Mouse (Mus musculus) T-cell, adult 2 months (primary cell): ENCODE results near the gene Fam167b.

ENCODE experiments used
- DNase-seq: peaks from one replicate; pipeline ENCODE4 v3.0.0; 2022; ENCODE audit warnings: low spot score

The Fam167b gene

DNA sequence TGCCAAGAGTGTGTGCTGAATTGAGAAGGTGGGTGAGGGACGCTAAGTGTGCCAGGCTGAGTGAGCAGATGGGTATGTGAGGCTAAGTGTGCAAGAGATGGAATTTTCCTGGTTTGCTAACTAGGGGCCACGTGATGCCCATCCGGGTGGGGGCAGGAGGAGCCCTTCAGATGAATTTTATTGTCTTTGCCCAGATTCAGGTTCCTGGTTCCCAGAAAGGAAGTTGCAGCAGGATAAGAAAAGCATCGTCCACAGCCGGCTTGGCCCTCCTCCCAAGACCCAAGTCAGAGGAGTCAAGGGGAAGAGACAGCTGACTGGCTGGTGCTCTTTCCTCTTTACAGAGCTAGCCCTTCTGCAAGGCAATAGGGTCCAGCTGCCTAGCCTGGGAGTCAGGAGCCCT, at the start of gene Fam167b:
TSS of gene Fam167b (minus strand) at position 84 of the 400 bp plus-strand sequence.
- no peak for DNase-seq

DNA sequence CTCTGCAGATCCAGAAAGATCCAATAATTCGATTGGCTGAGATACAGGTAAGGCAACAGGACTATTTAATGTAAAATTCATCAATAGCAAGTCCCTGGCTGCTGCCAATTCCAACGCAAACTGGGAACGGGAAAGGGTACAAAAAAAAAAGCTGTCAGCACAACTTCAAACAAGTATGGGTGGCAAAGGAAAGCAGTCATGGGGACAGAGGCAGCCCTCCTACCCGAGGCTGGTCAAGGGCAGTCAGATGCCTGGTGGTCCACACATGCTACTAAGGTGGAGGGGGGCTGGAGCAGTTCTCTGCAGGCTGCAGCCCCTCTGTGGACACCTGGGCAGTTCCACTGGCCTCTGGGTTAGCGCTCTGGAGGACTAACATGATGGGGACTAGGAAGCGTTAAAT, 47.7 kb upstream of the Fam167b start:
- DNase-seq: no peak

DNA sequence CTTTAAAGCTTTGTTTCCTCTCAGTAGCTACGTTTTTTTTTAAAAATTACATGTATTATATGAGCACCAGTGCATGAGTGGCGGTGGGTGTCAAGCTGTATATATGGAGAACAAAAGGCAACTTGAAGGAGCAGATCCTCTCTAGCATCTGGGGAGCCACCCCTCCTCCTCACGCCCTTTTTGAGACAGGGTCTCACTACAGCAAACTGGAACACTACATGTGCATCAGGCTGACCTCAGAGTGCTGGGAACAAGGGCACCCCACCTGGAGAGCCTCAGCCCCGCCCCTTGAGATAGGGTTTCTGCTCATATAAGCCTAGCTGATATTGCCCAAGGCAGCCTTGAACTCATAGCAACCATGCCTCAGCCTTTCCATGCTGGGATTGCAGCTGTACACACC, 47.1 kb upstream of the Fam167b start:
- DNase-seq: no peak

DNA sequence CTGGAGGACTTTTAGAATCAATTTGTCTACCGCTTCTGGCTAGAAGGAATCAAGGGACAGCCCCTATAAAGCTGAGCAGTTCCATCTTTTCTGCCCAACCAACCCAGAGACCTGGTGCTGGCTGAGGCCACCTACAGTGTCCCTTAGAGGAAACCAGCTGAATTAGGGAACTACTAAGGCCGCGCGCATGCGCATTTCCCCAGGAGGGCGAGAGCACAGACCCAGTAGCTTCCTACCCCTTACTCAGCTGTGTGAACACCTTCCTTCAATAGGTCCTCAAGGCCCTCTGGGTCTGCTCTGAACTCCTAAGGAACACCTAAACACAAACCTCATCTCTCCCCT, 46.7 kb upstream of the Fam167b start:
- DNase-seq: peak; percentile 34

DNA sequence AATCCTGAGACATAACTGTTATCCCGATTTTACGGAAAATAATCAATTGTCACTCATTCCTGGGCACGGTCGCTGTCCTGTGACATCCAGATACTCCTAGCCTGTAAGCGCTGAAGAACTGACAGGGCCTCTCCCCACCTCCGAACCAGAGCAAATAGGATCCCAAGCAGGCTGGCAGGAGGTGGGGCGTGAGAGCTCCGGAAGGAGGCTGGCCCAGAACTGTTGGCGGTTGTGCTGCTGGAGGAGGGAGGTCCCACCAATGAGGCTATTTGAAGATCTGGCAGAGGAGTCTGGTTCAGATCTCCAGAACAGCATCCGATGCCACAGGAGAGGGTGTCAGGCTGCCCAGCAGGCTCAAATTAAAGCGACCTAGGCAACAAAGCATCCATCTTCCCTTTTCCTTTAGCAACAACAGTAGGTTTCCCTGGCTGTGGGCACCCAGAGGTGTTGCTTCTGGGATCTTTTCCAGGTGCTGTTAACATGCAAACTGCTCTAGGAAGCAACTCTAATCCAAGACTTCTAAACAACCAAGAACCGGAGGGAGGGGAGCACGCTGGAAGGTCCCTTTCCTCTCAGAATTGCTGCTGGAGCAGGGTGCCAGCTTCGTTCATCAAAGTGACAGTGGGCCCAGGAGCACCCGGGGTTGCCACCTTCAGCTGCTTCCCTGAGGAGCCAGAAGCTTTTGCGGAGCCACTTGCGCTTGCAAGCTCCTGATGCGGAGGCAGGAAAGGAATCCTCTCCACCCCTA, 46.1 kb upstream of the Fam167b start:
- peak; percentile 92 for DNase-seq

DNA sequence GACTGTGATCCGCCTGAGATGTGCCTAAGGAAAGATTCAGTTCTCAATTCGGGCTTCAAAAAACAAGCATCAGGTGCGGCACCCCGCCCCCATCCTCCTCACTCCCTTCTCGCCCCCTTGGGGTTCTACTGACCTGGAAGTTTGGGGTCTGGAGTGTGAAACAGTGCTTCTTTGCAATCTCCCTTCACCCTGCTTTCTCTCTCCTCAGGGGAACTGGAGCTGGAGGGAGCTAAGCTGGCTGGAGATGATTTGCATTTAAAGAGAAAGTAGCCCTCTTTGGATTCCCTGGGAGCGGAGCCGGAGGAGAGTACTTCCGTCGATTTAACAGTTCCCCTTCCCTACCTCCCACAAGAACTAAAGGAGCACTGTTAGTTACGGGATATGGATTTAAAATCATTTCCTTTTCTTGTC, 45.3 kb upstream of the Fam167b start, which contains the start of gene Ccdc28b:
TSS of gene Ccdc28b (minus strand) at position 267 of the 411 bp plus-strand sequence.
- no peak for DNase-seq

DNA sequence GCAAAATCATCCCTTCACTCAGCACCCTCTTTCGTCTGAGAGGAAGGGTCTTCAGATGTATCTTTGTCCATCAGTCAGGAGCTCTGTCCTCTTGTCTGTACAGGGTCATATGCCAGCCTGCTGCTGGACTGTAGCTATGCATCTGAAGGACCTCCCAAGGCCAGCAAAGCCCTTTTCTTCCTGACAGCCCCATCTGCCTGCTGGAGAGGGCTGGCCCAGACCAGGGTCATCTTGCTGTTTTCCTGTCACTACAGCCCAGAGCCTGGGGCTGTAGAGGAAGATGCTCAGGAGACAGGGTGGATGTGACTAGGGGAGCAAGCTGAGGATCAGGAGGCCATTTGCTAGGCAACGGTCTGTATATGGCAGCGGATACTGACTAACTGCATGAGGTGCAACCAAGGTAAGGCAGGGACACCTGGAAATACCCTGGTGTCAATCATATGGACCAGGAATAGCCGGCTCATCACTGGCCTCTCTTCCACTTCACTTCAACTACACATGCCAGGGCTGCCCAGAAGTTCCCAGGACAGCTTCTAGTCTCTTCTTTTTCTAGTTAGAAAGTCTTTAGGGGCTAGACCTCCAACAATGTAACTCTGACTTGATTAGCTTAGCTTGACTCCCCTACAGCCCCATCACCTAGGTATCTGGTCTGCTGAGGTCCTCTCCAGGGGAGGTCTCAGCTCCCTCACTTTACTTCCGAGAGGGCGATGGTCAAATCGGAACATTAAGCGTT, 44.6 kb upstream of the Fam167b start:
- DNase-seq: no peak

DNA sequence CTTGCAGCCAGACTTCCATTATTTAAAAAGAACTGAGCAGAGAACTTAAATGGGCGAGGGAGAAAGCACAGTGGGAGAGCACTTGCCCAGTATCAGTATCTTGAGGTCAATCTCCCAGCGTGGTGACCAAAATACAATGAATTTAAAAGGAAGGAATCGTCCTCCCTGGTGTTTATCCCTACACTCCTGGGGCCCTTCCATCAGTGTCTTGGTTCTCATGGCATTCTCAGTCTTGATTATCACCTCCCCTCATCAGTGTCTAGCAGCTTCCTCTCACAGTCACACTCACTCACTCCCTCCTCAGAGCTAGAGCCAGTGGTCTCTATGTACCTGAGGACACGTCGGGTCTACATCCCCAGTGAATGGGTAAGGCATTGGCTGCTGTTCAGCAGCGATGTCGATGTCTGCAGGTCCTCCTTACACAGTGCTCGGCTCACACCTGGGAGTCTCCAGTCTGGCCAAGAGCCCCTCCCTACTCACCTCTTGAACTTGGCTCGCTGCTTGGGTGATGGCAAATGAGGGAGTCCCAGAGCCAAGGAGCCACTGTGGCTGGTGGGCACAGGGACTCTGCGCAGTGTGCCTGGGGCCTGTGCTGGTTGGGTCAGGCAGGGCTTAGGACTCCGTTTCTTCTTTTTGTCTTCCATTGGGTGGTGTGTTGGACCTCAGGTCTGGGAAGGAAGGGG, 43.9 kb upstream of the Fam167b start:
- DNase-seq: no peak

DNA sequence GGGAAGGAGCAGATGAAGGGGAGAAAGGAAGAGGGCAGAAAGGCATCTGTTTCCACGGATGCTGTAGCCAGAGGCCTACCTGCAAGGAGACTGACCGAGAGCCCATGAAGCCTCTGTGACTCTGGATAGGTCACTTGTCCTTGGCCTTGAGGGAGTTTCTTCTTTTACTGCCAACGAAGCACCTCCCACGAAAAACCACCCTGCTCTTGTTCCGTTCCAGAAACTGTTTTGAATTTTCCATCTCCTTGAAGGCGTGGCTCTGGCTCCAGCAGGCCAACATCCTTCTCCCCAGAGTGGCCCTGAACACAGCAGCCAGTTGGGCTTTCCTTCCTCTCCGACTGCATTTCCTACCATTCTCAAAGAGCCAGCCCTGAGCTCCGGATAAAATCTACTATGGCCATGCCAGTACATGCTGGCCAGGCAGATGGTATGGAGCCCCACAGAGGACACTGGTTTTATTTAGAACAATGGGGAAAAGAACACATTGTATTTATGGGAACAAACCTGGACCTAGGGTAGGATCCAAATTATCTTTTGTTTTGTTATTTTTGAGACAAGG, 43.0 kb upstream of the Fam167b start:
- DNase-seq: no peak

DNA sequence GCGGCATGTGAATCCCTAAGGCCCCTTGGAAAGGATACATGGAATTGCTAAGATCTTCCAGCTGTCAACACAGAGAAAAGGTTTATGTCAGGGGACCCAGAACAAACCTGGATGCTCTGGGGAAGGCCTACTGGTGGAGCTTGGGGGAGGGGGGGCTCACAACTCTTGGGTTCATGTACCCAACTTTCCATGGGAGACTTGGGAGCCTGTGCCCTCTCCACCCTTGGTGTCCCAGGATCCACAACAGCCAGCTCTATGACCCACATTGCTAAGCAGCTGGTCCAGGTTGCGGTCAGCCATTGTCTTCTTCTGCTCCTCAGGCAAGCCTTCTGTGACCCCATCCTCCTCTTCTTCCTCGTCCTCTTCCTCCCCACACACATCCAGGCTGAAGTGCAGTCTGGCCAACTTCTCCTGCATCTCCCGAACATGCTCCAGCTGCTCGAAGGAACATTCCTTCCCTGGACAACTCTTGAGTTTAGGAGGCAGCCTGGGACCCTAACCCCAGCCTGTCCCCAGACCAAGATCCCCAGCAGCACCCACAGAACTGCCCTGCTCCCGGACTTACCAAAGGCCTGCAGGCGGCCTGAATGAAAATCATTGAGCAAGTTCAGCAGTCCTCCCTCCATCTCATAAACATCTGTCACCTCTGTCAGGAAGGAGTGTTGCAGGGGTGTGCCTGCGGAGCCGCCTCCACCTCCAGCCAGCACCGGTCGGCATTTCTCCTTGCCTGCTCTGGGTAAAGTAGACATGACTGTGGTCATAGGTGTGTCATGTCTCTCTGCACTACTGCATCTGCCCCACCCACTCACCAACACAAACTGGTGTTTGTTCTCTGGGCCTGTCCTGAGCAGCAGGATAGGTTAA, 42.3 kb upstream of the Fam167b start:
- no peak for DNase-seq

DNA sequence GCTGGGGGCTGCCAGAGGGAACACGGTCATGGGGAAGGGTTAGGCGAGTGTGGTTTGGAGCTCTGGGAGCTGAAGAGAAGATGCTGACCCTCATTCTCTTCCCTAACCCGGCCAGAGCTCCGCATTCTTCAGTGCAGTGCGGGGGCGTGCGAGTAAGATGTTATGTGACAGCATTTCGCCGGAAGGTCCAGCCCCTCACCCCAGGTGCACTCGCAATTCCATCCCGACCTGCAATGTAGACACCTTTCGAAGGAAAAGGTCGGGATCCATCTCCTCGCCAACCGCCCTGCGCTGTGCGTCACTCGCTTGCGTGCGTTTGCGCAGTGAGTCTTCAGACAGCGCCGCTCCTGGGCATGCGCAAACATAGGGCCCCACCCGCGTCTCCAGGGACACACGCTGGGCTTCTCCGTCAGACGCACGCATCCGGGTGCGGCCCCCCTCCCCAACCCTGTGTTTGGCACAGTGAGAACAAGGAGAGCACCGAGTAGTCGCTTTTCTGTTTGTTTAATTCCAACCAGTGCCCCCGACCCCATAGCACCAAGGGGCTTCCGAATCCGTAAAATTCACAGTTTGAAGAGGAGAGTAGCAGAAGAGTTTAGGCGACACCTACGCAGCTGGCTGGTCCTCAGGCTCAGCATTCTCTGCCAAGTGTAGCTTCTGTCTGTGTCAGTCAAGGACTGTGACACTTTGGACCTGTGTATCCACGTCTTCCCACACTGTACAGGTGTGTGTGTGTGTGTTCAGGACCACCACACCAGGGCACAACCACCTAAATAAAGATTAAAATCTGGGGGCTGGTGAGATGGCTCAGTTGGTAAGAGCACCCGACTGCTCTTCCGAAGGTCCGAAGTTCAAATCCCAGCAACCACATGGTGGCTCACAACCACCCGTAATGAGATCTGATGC, 40.7 kb upstream of the Fam167b start, which contains the start of gene Iqcc:
TSS of gene Iqcc (minus strand) at position 314 of the 906 bp plus-strand sequence.
- peak; percentile 95 for DNase-seq

DNA sequence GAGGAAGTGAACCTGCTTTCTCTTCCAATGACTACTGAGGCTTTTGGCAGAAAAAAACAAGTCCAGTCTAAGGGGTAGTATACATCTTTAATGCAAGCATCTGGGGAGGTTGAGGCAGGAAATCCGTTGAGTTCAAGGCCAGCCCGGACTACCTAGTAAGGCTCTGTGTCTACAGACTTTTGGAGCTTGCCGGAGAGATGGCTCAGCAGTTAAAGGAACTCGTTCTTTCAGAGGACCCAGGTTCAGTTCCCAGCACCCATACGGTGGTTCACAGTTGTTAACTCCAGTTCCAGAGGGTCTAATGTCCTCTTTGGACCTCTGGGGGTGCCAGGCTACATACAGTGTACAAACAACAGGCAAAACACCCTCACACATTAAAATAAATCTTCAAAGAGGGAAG, 39.7 kb upstream of the Fam167b start:
- DNase-seq: no peak

DNA sequence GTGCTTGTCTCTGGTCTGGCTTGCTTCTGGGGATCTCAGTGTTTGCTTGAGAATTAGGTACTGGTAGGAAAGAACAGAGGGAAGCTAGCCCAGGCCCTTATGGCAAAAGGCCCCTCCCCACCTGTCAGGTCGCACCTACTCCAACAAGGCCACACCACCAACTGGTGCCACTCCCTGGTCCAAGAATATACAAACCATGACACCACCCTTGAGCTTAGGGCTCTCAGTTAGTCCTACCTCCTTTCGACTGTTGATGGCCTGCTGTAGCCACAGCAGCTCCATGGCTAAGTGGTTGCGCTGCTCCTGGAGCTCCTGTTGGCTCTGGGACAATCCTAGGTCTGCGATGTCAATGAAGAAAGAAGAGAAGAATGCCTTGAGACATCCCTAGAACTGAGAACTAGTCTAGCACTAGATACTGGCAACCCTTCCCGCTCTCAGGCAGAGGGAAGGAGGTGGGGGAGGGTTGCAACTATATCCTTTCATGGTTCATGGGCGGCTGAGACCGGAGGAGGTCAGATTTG, 38.8 kb upstream of the Fam167b start:
- DNase-seq: no peak

DNA sequence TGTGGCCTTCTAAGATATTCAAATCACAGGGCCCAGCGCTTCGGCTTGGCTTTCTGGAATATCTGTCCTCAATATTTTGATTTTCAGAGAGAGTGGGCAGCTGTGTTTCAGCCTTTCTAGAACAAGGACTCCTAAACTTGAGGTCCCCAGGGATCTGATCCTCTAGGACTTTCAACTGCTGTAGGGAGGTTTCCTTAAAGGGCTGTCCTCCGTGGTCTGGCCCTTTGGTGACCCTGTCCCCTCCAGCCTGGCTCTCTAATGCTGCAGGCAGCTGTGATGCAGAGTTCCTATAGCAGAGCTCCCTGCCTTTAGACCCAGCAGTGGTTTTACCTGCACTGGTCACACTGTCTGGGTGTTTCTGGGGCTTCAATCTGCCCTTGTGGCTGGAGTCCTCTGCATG, 38.3 kb upstream of the Fam167b start:
- DNase-seq: no peak

DNA sequence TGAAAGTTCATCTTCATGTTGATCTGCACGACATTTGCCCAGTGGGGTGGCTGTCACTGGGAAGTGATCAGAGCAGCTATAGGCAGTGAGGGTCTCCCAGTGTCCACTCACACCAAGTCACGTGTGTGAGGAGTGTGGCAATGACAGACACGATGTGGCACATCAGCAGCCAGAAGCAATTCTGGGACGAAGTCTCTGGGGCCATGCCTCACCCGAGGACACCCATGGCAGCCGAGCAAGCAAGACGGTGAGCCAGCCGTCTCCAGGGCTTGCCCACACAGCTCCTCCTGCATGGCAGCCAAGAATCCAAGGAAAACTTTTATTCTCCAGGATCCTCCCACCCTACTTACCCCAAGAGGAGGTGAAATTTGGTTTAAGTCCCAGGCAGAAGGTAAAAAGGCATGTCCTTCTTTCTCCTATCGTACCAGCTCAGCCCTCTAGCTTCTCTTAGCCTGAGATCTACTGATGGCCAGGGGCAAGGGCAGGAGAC, 37.5 kb upstream of the Fam167b start:
- DNase-seq: no peak

DNA sequence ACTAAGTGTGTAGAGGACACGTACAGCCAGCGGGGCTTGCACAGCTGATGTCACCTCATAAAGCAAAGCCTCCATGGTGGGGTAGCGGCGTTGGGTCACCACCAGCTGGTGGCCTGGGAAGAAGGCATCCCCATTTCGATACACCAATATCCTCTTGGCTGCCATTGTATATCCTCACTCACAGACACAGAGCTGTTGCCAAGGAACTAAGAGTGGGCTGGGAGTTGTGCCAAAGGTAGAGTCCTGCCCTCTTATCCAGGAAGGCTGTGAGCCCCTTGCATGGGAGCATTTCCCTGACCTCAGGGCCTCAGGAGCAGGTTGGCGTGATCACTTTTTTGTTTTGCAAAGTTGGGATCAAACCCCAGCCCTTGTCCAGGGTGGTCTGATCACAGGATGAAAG, 35.7 kb upstream of the Fam167b start, which contains the start of gene Dcdc2b:
TSS of gene Dcdc2b (minus strand) at position 165 of the 400 bp plus-strand sequence.
- no peak for DNase-seq

DNA sequence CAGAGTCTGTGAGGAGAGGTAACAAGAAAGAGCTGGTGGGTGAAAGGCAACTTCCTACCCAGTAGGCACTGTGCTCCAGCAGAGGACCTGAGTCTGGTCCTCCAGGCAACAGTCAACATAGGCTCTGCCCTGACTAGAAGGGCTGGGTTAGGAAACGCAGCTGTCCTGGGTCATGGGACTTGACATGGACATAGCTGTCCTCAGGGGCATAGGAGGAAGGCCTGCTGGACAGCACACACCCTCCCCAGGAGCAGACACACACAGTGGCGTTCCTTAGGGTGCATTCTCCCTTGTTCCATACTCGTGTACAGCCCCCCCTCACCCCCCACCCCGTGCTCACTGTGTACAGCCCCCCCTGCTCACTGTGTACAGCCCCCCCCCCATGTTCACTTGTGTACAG, 32.1 kb upstream of the Fam167b start:
- DNase-seq: no peak

DNA sequence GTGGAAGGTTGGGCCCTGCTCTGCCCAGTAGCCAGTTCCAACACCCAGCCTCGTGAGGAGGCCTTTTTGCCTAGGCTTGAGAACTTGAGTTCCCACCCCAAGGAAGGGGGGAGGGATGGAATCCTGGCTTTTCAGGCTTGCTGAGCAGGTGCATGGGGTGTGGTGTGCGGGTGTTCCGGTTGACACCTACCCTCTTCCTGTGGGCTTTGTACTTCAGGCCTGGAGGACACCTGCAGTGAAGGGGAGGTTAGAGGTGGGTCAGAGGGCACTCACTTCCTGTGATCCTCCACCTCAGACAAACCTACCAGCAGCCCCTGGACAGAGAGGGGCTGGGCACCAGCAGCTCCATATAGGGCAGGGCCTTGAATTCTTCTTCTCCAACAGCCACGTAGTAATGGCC, 31.7 kb upstream of the Fam167b start:
- DNase-seq: peak; percentile 51

DNA sequence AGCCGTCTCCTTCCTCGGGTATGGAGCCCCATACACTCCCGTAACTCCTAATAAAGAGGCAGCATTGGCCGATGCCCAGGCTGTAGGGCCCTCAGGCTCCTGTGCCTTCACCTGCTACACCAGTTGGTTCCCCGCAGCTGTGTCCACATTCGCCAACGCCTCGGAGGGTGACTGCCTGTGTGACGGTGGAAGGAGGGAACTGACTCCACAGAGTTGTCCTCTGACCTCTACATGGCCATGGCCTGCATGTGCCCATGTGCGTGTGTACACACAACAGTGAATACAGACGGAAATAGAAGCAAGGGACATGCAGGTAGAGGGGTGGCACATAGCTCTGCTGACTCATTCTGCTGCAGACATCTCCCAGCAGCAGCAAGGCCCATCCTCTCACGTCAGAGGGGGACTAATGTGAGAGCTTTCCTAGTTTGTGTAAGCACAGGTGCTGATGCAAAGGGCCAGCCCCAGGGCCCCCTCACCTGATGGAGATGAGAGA, 30.8 kb upstream of the Fam167b start:
- no peak for DNase-seq
